Mouse (Mus musculus): ENCODE measurements around the gene Rnase9. TPM values are rescaled to one million over a fixed set of nuclear protein-coding genes. Genes with fewer than 3 reads are reported as not detected.
A peak's percentile ranks its signal among the peaks of the same experiment; 100 is the strongest.

The Rnase9 gene
- total and polyA plus RNA-seq, 3 experiments, result not detected

DNA sequence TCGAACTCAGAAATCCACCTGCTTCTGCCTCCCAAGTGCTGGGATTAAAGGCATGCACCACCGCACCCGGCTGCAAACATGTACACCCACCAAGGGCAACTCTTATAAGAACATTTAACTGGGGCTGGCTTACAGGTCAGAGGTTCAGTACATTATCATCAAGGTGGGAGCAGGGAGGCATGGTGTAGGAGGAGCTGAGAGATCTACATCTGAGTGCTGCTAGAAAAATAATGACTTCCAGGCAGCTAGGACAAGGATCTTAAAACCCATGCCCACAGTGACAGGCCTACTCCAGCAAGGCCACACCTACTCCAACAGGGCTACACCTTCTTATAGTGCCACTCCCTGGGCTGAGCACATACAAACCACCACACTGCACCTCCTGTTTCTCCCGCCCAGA lies 44.2 kb upstream of the Rnase9 start:
- in situ Hi-C loops (cut with MboI; ENCODE audit: low pct_ligation_motif_present, low pct_unique_long_range_greater_than_20kb, low sequenced_read_pairs), result no loop called here

DNA sequence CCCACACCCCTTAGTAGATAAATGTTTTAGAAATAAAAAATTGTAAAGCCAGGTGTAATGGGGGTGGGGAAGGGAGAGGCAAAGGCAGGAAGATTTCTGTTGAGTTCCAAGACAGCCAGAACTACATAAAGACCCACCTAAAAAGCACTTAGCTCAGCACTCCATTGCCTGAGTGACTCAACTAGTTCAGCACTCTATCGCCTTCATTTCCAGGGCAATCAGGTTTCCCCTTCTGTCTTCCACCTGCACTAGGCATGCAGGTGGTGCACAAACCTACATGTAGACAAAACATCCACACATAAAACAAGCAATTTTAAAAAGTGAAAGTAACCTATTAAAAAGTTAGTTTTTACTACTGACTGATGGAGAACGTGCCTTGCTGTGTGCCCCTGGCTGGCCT lies 43.4 kb upstream of the Rnase9 start:
- 0 out of 2 replicates have a peak, but pooled peaks have one; percentile 36 for TF ChIP-seq MAFK (IDR thresholded peaks at IDR 0.05; ENCODE audit: insufficient replicate concordance, low read length)
- no peak for TF ChIP-seq IRF4 (IDR thresholded peaks at IDR 0.05; ENCODE audit: low read depth, low read length)
- Histone ChIP-seq H3K9ac (ENCODE audit: insufficient read depth, low read depth) (no peak overlapping the region), H3K27me3 (replicated peaks) (peaks cover 5% of the 10 kb centered on the region), H3K4me1 (ENCODE audit: control insufficient read depth in 1 of 2, insufficient read depth in 2 of 2) (peaks cover 4 to 29% of the 10 kb centered on the region in 2 experiments; a peak in 3 of 4 replicates), H3K36me3 (replicated peaks in 1 of 2; ENCODE audit: control insufficient read depth in 1 of 2, insufficient read depth in 1 of 2, low read length in 1 of 2) (no peaks in the 10 kb centered on the region), H3K9me3 (replicated peaks; ENCODE audit: low read length) (no peaks in the 10 kb centered on the region), H3K4me3 (replicated peaks in 1 of 3; ENCODE audit: low read depth in 2 of 3, low read length in 2 of 3, poor library complexity in 1 of 3) (no peak overlapping the region), H3K27ac (ENCODE audit: insufficient read depth, low read depth) (no peak overlapping the region), H3K79me2 (replicated peaks; ENCODE audit: control insufficient read depth, extremely low read depth, insufficient read depth, poor library complexity, severe bottlenecking) (no peaks in the 10 kb centered on the region), H3K4me2 (ENCODE audit: insufficient read depth, low read depth, poor library complexity, severe bottlenecking) (no peak overlapping the region)
- dilution Hi-C loops (cut with MboI; ENCODE audit: extremely low pct_ligation_motif_present, extremely low pct_unique_long_range_greater_than_20kb, low sequenced_read_pairs), result no loop called here
- in situ Hi-C loops (cut with MboI; ENCODE audit: low pct_ligation_motif_present, low pct_unique_long_range_greater_than_20kb, low sequenced_read_pairs), result no loop called here
- DNase-seq (ENCODE audit: extremely low read depth), result no peak

More for the DNA sequence above, 44.2 kb upstream of the Rnase9 start:
- dilution Hi-C loops (cut with MboI; ENCODE audit: extremely low pct_ligation_motif_present, extremely low pct_unique_long_range_greater_than_20kb, low sequenced_read_pairs), result no loop called here
- H3K27me3 ChIP-seq (replicated peaks), result peaks cover 5% of the 10 kb centered on the region
- no peak overlapping the region for H3K9ac ChIP-seq (ENCODE audit: insufficient read depth, low read depth)
- TF ChIP-seq TBP (conservative IDR thresholded peaks at IDR 0.05; ENCODE audit: low read depth, low read length) (no peak), NELFE (IDR thresholded peaks at IDR 0.05; ENCODE audit: low read depth, low read length) (no peak), UBTF (IDR thresholded peaks at IDR 0.05; ENCODE audit: low read depth, low read length) (no peak), EP300 (IDR thresholded peaks at IDR 0.05; ENCODE audit: low read length) (no peak), POLR2AphosphoS2 (IDR thresholded peaks at IDR 0.05; ENCODE audit: low read depth, low read length) (no peak), TCF12 (IDR thresholded peaks at IDR 0.05; ENCODE audit: low read depth, low read length) (no peak), NRF1 (IDR thresholded peaks at IDR 0.05; ENCODE audit: low read depth, low read length) (no peak), ZC3H11A (IDR thresholded peaks at IDR 0.05; ENCODE audit: low read depth, low read length) (no peak), USF1 (IDR thresholded peaks at IDR 0.05; ENCODE audit: low read depth, low read length) (no peak), RAD21 (IDR thresholded peaks at IDR 0.05; ENCODE audit: low read depth, low read length) (no peak), GABPA (IDR thresholded peaks at IDR 0.05; ENCODE audit: insufficient replicate concordance, low read depth, low read length) (no peak), MAFK (IDR thresholded peaks at IDR 0.05; ENCODE audit: insufficient replicate concordance, low read length) (no peak), BHLHE40 (IDR thresholded peaks at IDR 0.05; ENCODE audit: low read depth, low read length) (no peak)
- no peak overlapping the region for H3K4me2 ChIP-seq (ENCODE audit: insufficient read depth, low read depth, poor library complexity, severe bottlenecking)
- H3K4me1 ChIP-seq (ENCODE audit: control insufficient read depth in 1 of 2, insufficient read depth in 2 of 2), result peaks cover 3 to 29% of the 10 kb centered on the region in 2 experiments; a peak in 3 of 4 replicates
- no peaks in the 10 kb centered on the region for H3K36me3 ChIP-seq (replicated peaks in 1 of 2; ENCODE audit: control insufficient read depth in 1 of 2, insufficient read depth in 1 of 2, low read length in 1 of 2)
- no peak overlapping the region for H3K4me3 ChIP-seq (replicated peaks in 1 of 3; ENCODE audit: low read depth in 2 of 3, low read length in 2 of 3, poor library complexity in 1 of 3)
- H3K9me3 ChIP-seq (replicated peaks; ENCODE audit: low read length), result no peaks in the 10 kb centered on the region
- no peaks in the 10 kb centered on the region for H3K79me2 ChIP-seq (replicated peaks; ENCODE audit: control insufficient read depth, extremely low read depth, insufficient read depth, poor library complexity, severe bottlenecking)
- DNase-seq (ENCODE audit: extremely low read depth), result no peak
- no peak overlapping the region for H3K27ac ChIP-seq (ENCODE audit: insufficient read depth, low read depth)
